Mouse (Mus musculus) cortical plate, adult 2 months (tissue): ENCODE results near the gene S1pr4.

Experiments used
- CTCF ChIP-seq: fragments of 200-500 bp; IDR thresholded peaks from 2 replicates; pipeline ENCODE4 v1.5.1; 2011; ENCODE audit warnings: mild to moderate bottlenecking, control low read depth, low read length; ENCODE audit not compliant: insufficient read depth; ENCODE audit errors: extremely low read depth
- POLR2A ChIP-seq: fragments of 200-500 bp; IDR thresholded peaks from 2 replicates; pipeline ENCODE4 v1.6.1; 2011; ENCODE audit warnings: mild to moderate bottlenecking, low read length, control low read depth; ENCODE audit not compliant: insufficient read depth; ENCODE audit errors: extremely low read depth

DNA sequence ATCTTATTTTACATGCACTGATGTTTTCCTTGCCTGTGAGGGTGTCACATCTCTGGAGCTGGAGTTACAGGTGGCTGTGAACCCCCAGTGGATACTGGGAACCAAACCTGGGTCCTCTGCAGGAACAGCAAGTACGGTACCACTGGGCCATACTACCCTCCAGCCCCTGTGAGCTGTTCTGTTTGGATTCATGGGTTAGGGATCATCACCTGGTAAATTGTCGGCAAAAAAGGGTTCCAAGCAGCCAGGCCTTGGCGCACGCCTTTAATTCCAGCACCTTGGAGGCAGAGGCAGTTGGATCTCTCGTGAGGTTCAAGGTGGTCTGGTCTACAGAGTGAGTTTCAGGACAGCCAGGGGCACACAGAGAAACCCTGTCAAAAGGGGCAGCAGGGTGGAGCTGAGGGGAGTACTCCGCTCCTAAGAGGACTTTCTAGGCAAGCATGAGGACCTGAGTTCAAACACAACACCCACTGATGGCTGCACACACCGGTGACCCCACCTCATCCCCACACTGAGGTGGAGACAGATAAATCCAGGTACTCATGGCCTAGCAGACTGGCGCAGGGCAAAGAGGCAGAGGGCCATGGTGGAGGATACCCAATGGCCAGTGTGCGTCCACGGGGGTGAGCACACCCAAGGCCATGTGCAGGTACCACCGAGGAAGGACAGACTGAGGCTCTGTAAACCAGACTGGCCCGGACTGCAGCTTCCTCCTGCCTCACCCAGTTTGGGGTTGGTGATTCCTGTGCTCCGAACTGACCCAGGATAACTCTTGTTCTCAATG is 47.0 kb upstream of the S1pr4 start:
- no peak for TF ChIP-seq CTCF
- TF ChIP-seq POLR2A = no peak
